ENCODE assay signal across 11 mouse cellular contexts in genomic region chr4:125882531-125882930, GRCm38 (mm10).
DNase-seq lines count a peak whose midpoint lies in the region; ATAC-seq and TF ChIP-seq lines count a peak whose summit lies in the region.
"Had no signal": no experiment of that assay in that cellular context is flagged by ENCODE, and none has a peak within 500 bp of the region (broad histone marks: within the 10 kb centered on the region; RNA-seq: fewer than 3 reads in every experiment).

No protein-coding gene starts in this region.

- no peaks in the 10 kb centered on the region for H3K9me3 ChIP-seq in midbrain, embryonic 10.5 days (replicated peaks)
- no peaks in the 10 kb centered on the region for H3K9me3 ChIP-seq in midbrain, embryonic 15.5 days
- no peaks in the 10 kb centered on the region for H3K9me3 ChIP-seq in embryonic facial prominence, embryonic 10.5 days
- no peaks in the 10 kb centered on the region for H3K9me3 ChIP-seq in kidney, embryonic 14.5 days (ENCODE audit: control insufficient read depth, low read length)
- H3K9me3 ChIP-seq in liver, postnatal 0 days (ENCODE audit: low read length): no peaks in the 10 kb centered on the region
- H3K9me3 ChIP-seq: liver, embryonic 15.5 days had no signal

- H3K4me1 ChIP-seq in midbrain, embryonic 10.5 days: peaks cover 13% of the 10 kb centered on the region; the same call in 1 of the 2 replicates
- peaks cover 16% of the 10 kb centered on the region for H3K4me1 ChIP-seq in midbrain, embryonic 15.5 days
- H3K4me1 ChIP-seq in embryonic facial prominence, embryonic 10.5 days: peaks cover 24% of the 10 kb centered on the region
- H3K4me1 ChIP-seq in kidney, embryonic 14.5 days (ENCODE audit: control insufficient read depth, insufficient read depth, low read length): no peaks in the 10 kb centered on the region
- H3K4me1 ChIP-seq in liver, postnatal 0 days (ENCODE audit: insufficient read depth): no peaks in the 10 kb centered on the region
- H3K4me1 ChIP-seq: liver, embryonic 15.5 days had no signal

- ATAC-seq in midbrain, embryonic 15.5 days (replicated peaks): no peak
- no peak for ATAC-seq in kidney, embryonic 14.5 days (ENCODE audit: low FRiP score, low TSS enrichment)
- no peak for ATAC-seq in liver, postnatal 0 days

- H3K4me2 ChIP-seq in midbrain, embryonic 15.5 days: no peak overlapping the region
- no peak overlapping the region for H3K4me2 ChIP-seq in kidney, embryonic 14.5 days (replicated peaks; ENCODE audit: low read depth, low read length)
- H3K4me2 ChIP-seq in liver, postnatal 0 days (ENCODE audit: low read depth, low read length): no peak overlapping the region
- H3K4me2 ChIP-seq: liver, embryonic 15.5 days had no signal

- H3K27me3 ChIP-seq in midbrain, embryonic 10.5 days (ENCODE audit: low read depth, poor library complexity, severe bottlenecking): 0 out of 2 replicates have a peak, but pooled peaks cover 4% of the 10 kb centered on the region
- H3K27me3 ChIP-seq in midbrain, embryonic 15.5 days (replicated peaks): no peaks in the 10 kb centered on the region
- no peaks in the 10 kb centered on the region for H3K27me3 ChIP-seq in embryonic facial prominence, embryonic 10.5 days (replicated peaks; ENCODE audit: low read depth, poor library complexity, severe bottlenecking)
- H3K27me3 ChIP-seq in kidney, embryonic 14.5 days (ENCODE audit: control insufficient read depth, insufficient read depth, low read length): no peaks in the 10 kb centered on the region
- no peaks in the 10 kb centered on the region for H3K27me3 ChIP-seq in liver, postnatal 0 days (ENCODE audit: insufficient read depth, low read length)
- H3K27me3 ChIP-seq: liver, embryonic 15.5 days had no signal

- H3K9ac ChIP-seq in midbrain, embryonic 15.5 days: no peak overlapping the region
- H3K9ac ChIP-seq in kidney, embryonic 14.5 days (ENCODE audit: low read depth, low read length): no peak overlapping the region
- H3K9ac ChIP-seq in liver, postnatal 0 days (replicated peaks): no peak overlapping the region
- H3K9ac ChIP-seq: liver, embryonic 15.5 days had no signal

- no peak for DNase-seq in midbrain, embryonic 10.5 days (ENCODE audit: low spot score)
- DNase-seq in embryonic facial prominence, embryonic 10.5 days (ENCODE audit: low spot score): no peak
- DNase-seq in retina, embryonic 14.5 days (ENCODE audit: low spot score): peak; percentile 12
- DNase-seq in cerebellum, postnatal 4 days (ENCODE audit: low spot score in 2 of 2): no peak
- DNase-seq in thymus, adult 18-20 months: no peak
- no peak for DNase-seq in liver, postnatal 0 days

- no peak for TF ChIP-seq EP300 in liver, postnatal 0 days (IDR thresholded peaks at IDR 0.05; ENCODE audit: low read depth)

- no peak for TF ChIP-seq CTCF in liver, postnatal 0 days (IDR thresholded peaks at IDR 0.05; ENCODE audit: low read depth)

- WGBS in midbrain, embryonic 10.5 days: 63% methylated on average over 3 of the region's 3 CpGs
- 31% methylated on average over 3 of the region's 3 CpGs for WGBS in midbrain, embryonic 15.5 days
- WGBS in embryonic facial prominence, embryonic 10.5 days: 64% methylated on average over 3 of the region's 3 CpGs
- WGBS in kidney, embryonic 14.5 days: 44% methylated on average over 3 of the region's 3 CpGs
- 47% methylated on average over 3 of the region's 3 CpGs for WGBS in liver, postnatal 0 days (ENCODE audit: insufficient replicate concordance)

- no peaks in the 10 kb centered on the region for H3K36me3 ChIP-seq in midbrain, embryonic 10.5 days
- no peaks in the 10 kb centered on the region for H3K36me3 ChIP-seq in midbrain, embryonic 15.5 days (replicated peaks)
- no peaks in the 10 kb centered on the region for H3K36me3 ChIP-seq in embryonic facial prominence, embryonic 10.5 days (replicated peaks)
- no peaks in the 10 kb centered on the region for H3K36me3 ChIP-seq in kidney, embryonic 14.5 days (ENCODE audit: control insufficient read depth, insufficient read depth, low read length)
- no peaks in the 10 kb centered on the region for H3K36me3 ChIP-seq in liver, postnatal 0 days (replicated peaks; ENCODE audit: insufficient read depth, low read length)
- H3K36me3 ChIP-seq: G1E; liver, embryonic 15.5 days had no signal

- no peak overlapping the region for H3K4me3 ChIP-seq in midbrain, embryonic 10.5 days
- H3K4me3 ChIP-seq in midbrain, embryonic 15.5 days: no peak overlapping the region
- no peak overlapping the region for H3K4me3 ChIP-seq in embryonic facial prominence, embryonic 10.5 days
- no peak overlapping the region for H3K4me3 ChIP-seq in kidney, embryonic 14.5 days (ENCODE audit: low read length)
- no peak overlapping the region for H3K4me3 ChIP-seq in liver, postnatal 0 days (ENCODE audit: low read depth, low read length)
- H3K4me3 ChIP-seq: erythroblast, embryonic 14.5 days; liver, embryonic 15.5 days had no signal

- peak overlapping the region; percentile 28; the same call in 1 of the 2 replicates for H3K27ac ChIP-seq in midbrain, embryonic 10.5 days (replicated peaks)
- H3K27ac ChIP-seq in midbrain, embryonic 15.5 days: no peak overlapping the region
- peak overlapping the region; percentile 21; the same call in 1 of the 2 replicates for H3K27ac ChIP-seq in embryonic facial prominence, embryonic 10.5 days (replicated peaks)
- peak overlapping the region; percentile 69; the same call in 1 of the 2 replicates for H3K27ac ChIP-seq in kidney, embryonic 14.5 days (ENCODE audit: low read depth, low read length)
- no peak overlapping the region for H3K27ac ChIP-seq in liver, postnatal 0 days (ENCODE audit: low read depth)
- H3K27ac ChIP-seq: liver, embryonic 15.5 days had no signal

Comparison
In these comparisons a context has a peak if more than half of its experiments do, and no peak if none do; other contexts are left out.
1. H3K27ac ChIP-seq: peak in midbrain, embryonic 10.5 days (single experiment), embryonic facial prominence, embryonic 10.5 days (single experiment) and kidney, embryonic 14.5 days (single experiment); none in midbrain, embryonic 15.5 days (single experiment) and liver, postnatal 0 days (single experiment).